Mouse (Mus musculus): ENCODE results near the gene Slfn5. TPM values are rescaled to one million over a fixed set of nuclear protein-coding genes. Genes with fewer than 3 reads are reported as not detected.

Slfn5 gene
- polyA plus RNA-seq (2012; rRNA removed): 1.9 and 2.2 TPM in 2 replicates

DNA sequence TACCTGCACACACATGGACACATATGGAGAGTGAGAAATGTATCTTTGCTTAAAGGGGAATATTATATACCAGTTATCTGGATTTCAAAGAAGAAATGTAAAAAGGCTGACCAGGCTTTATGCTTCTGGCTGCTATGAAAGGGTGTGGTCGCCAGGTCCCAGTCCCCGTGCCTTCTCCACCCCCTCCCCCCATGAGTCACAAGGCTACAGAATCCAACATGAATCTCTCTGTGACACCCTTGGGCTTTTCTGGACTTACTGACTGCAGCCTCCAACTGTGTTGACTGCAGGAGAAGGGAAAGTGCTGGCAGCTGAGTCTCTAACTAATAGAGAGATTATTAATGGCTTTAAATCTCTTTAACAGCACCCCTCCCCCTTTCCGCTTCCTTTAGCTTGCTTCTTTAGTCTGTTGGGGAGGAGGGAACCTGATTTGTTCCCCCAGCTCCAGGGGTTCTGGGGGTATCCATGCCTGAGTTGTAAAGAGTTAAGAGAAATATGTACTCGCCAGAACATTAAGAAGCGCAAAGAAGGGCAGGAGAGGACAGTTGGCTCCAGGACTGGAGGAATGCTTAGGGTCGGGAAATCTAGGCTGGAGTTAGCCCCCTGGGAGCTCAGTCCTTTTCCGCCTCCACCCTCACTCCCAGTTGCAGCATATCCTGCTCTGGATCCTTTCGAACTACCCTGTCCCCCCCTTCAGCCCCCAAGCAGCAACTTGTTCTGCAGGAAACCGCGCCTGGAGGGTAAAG, at the start of gene Slfn5:
TSS of gene Slfn5 (plus strand) at position 614 of the 746 bp plus-strand sequence.

DNA sequence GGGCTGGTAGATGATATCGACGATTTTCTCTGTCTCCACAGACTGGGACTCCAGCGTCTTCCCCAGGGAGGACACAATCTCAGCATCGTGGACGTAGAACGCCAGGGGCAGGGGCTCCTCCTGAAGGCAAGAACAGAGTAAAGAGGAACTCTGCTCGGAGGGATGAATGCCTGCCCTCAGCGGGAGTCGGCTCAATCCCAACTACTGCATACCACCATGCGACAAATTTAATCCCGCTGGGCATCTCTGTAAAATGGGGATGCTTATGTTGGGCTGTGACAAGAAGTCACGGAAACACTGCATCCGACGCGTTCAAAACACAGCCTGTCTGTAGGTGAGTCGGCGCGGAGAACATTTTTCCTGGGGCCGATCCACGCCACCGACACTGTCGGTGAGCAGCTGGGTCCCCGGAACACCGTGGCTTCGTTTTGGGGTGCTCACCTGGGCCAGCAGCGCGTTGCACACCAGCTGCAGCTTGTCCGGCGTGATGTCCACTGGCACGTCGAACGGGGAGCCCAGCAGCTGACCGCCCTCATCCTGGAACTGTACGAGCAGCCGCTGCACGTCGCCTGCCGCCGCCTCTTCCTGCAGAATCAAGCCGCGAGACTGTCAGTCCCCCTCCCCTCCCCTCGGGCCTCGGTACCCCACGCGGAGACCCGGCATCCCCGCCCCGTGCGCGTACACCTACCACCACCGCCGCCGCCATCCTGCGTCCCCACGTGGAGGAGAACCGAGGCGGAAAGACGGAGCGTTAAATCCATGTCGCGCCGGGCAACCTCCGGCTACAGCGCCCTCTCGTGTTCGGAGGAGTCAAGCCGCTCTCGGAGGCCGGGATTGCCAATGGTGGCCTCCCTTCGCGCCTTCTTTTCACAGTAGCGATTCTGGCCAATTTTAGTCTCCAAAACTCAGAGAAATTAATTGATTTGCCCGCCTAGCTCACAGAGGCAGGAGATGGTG, 43.2 kb upstream of the Slfn5 start, which contains the start of gene Nle1:
TSS of gene Nle1 (minus strand) at position 761 of the 957 bp plus-strand sequence.

DNA sequence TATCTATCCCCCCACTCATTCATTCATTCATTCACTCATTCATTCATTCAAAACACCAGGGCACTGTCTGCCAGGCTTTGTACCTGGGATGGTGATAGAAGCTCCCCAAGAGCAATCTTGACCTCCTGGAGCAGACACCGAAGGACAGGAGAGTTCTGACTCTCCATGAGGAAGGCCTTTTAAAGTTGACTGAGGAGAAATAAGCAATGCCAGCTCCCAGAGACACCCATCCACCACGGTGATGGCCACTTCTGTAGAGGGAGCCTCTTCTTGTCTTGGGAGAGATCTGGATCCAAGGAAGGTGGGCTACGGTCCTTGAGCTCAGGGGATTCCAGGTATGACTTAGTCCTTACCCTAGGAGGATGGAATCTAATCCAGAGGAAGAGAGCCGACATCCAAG, 40.9 kb upstream of the Slfn5 start, which contains the start of gene Unc45b:
TSS of gene Unc45b (plus strand) at position 301 of the 400 bp plus-strand sequence.

DNA sequence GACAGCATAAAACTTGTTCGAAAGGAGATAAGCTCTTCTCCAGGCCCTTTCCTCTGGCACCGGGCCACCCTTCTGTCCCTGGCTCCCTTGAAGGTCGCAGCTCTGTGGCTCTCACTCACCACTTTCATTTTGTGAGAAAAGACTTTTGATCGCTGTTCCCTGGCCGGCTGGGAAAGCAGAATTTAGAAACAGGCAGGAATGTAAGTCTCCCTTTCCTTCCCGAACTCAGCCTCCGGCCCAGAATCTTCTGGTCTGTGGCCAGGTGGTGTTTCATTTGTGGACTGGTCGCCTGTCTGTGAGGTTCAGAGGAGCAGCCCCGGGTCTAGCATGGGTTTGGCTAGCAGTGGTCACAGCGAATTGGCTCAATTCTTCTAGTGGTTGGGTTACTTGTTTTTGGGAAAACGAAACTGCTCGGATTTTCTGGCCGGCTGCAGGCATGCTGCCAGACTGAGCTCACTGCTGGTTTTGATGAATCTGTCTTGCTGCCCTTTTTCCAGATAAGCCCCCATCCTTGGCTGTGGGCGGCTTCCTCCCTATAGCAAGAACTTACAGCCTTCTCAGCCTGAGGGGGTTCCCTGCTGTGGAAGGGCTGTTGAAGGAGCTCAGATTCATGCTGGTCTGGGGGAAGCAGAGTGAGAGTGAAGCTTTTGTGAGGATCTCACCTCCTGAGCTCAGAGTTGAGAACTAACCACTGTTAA, 40.5 kb downstream of the Slfn5 start, which contains the start of gene Slfn9:
TSS of gene Slfn9 (minus strand) at position 362 of the 698 bp plus-strand sequence.

Other genes with a start within 250 kb of the Slfn5 start
- 0.26 and 0.28 TPM in 2 replicates for gene Cct6b, start 187.0 kb upstream of the Slfn5 start, polyA plus RNA-seq (2012; rRNA removed)
- gene Zfp830, start 187.0 kb upstream of the Slfn5 start, polyA plus RNA-seq (2012; rRNA removed): 18.4 and 19.3 TPM in 2 replicates
- 40.8 and 42.4 TPM in 2 replicates for gene Lig3, start 170.2 kb upstream of the Slfn5 start, polyA plus RNA-seq (2012; rRNA removed)
- gene Rffl, start 80.1 kb upstream of the Slfn5 start, polyA plus RNA-seq (2012; rRNA removed): 5.4 and 6.8 TPM in 2 replicates
- gene Rad51d, start 60.7 kb upstream of the Slfn5 start, polyA plus RNA-seq (2012; rRNA removed): 9.7 and 11.6 TPM in 2 replicates
- gene Fndc8, start 59.2 kb upstream of the Slfn5 start, polyA plus RNA-seq (2012; rRNA removed): 0.02 TPM in 1 of 2 replicates, not detected in the other
- 72.8 and 74.0 TPM in 2 replicates for gene Nle1, start 42.9 kb upstream of the Slfn5 start, polyA plus RNA-seq (2012; rRNA removed)
- 1.1 and 5.9 TPM in 2 replicates for gene Unc45b, start 40.8 kb upstream of the Slfn5 start, polyA plus RNA-seq (2012; rRNA removed)
- 3.3 and 3.7 TPM in 2 replicates for gene Slfn9, start 40.5 kb downstream of the Slfn5 start, polyA plus RNA-seq (2012; rRNA removed)
- 0.43 and 0.66 TPM in 2 replicates for gene Slfn8, start 69.5 kb downstream of the Slfn5 start, polyA plus RNA-seq (2012; rRNA removed)
- gene Slfn2, start 113.8 kb downstream of the Slfn5 start, polyA plus RNA-seq (2012; rRNA removed): 2.2 and 3.4 TPM in 2 replicates
- gene Slfn1, start 165.5 kb downstream of the Slfn5 start, polyA plus RNA-seq (2012; rRNA removed): 0.45 and 0.84 TPM in 2 replicates
- gene Slfn4, start 223.8 kb downstream of the Slfn5 start, polyA plus RNA-seq (2012; rRNA removed): 1.2 and 3.1 TPM in 2 replicates
- gene Slfn3, start 240.0 kb downstream of the Slfn5 start, polyA plus RNA-seq (2012; rRNA removed): 0.26 and 0.50 TPM in 2 replicates

All from central nervous system, embryonic 14 days (tissue).